Mouse (Mus musculus) neural tube, embryonic 11.5 days (tissue): ENCODE measurements at regions not wholly inside any gene's neighbourhood (a gene's known extent, or its start where the extent isn't known, plus 50 kb on each side); places are given as distances from the start of the nearest gene placed in this dataset.

ENCODE experiments used
- ATAC-seq: fragments of 200-750 bp; cut with Nextera tagmentation; 2 replicates; pipeline ENCODE4 v1.8.0; 2017; ENCODE audit warnings: moderate number of reproducible peaks, mild to moderate bottlenecking, moderate TSS enrichment, moderate library complexity; ENCODE audit not compliant: insufficient read depth, low FRiP score, low TSS enrichment
- DNase-seq: peaks from one replicate; pipeline ENCODE4 v3.0.0-alpha.2; 2015; ENCODE audit warnings: low spot score
- H3K27ac ChIP-seq: fragments of 300-500 bp; sonication (generic); 2 replicates; pipeline ENCODE4 v1.5.1; 2014; ENCODE audit warnings: low read depth, mild to moderate bottlenecking, low read length
- H3K27me3 ChIP-seq: fragments of 300-500 bp; sonication (generic); 2 replicates; pipeline ENCODE4 v1.6.1; 2014; ENCODE audit warnings: mild to moderate bottlenecking, low read length, mixed read lengths; ENCODE audit not compliant: control insufficient read depth, insufficient read depth
- H3K36me3 ChIP-seq: fragments of 300-500 bp; sonication (generic); 2 replicates; pipeline ENCODE4 v1.6.1; 2014; ENCODE audit warnings: mild to moderate bottlenecking, low read length, moderate library complexity, mixed read lengths; ENCODE audit not compliant: control insufficient read depth, insufficient read depth
- H3K4me1 ChIP-seq: fragments of 300-500 bp; sonication (generic); 2 replicates; pipeline ENCODE4 v1.6.1; 2014; ENCODE audit warnings: low read length, mixed read lengths; ENCODE audit not compliant: control insufficient read depth, insufficient read depth
- H3K4me2 ChIP-seq: fragments of 300-500 bp; sonication (generic); 2 replicates; pipeline ENCODE4 v1.6.1; 2014; ENCODE audit warnings: low read depth, mild to moderate bottlenecking, moderate library complexity
- H3K4me3 ChIP-seq: fragments of 300-500 bp; sonication (generic); 2 replicates; pipeline ENCODE4 v1.5.1; 2014; ENCODE audit warnings: low read depth, low read length
- H3K9ac ChIP-seq: fragments of 300-500 bp; sonication (generic); 2 replicates; pipeline ENCODE4 v1.6.1; 2014; ENCODE audit warnings: mild to moderate bottlenecking, low read length
- H3K9me3 ChIP-seq: fragments of 300-500 bp; sonication (generic); 2 replicates; pipeline ENCODE4 v1.6.1; 2016; ENCODE audit warnings: low read length; ENCODE audit not compliant: control insufficient read depth
- WGBS: fragments of 180-500 bp; shearing (Covaris S2); extraction: QIAGEN DNeasy Blood & Tissue Kit; methylation state at CpG from one replicate; pipeline ENCODE4 v1.1.7; 2014; 5-methylcytosine and 5-hydroxymethylcytosine counted together

- no peaks in the 10 kb centered on the region for H3K27me3 ChIP-seq
- DNase-seq (no peak), ATAC-seq (no peak)
- 60% methylated on average over 3 of the region's 3 CpGs for WGBS
- no peaks in the 10 kb centered on the region for H3K9me3 ChIP-seq
- no peaks in the 10 kb centered on the region for H3K4me1 ChIP-seq
- no peak overlapping the region for H3K9ac ChIP-seq
- H3K4me3 ChIP-seq: no peak overlapping the region
- H3K36me3 ChIP-seq: no peaks in the 10 kb centered on the region
- H3K4me2 ChIP-seq: no peak overlapping the region
- no peak overlapping the region for H3K27ac ChIP-seq
Measured at GRCm38 (mm10) chr3:101749841-101750240, 98.9 kb downstream of the Mab21l3 start.

DNA sequence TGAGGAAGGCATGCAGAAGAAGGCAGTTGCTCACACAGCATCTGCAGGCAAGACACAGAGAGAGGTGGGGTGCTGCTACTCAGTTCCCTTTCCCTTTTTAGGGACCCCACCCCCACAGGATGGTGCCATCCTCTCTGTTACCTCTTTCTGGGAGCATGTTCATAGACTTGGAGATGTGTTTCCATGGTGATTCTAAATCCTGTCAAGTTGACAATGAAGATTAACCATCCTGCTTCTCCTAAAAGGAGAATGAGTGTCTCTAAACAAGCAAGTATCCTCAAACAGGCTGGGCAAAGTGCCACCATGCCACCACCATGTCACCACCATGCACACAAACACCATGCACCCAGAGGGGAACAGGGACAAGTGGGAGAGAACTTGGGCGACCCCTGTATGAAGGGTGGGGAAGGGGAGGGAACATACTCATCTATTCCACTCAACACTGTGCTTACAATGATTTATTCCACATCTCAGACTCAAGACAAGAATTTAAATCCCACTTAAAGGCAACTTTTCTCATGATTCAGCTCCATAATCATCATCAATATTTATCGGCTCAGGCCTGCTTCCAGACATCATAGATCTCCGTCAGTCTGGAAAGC lies 99.6 kb downstream of the Mab21l3 start:
- DNase-seq (no peak), ATAC-seq (no peak)
- 83% methylated on average over 3 of the region's 3 CpGs for WGBS
- Histone ChIP-seq H3K4me1 (no peaks in the 10 kb centered on the region), H3K27ac (no peak overlapping the region), H3K9me3 (no peaks in the 10 kb centered on the region), H3K4me3 (no peak overlapping the region), H3K9ac (no peak overlapping the region), H3K27me3 (no peaks in the 10 kb centered on the region), H3K36me3 (no peaks in the 10 kb centered on the region), H3K4me2 (no peak overlapping the region)

DNA sequence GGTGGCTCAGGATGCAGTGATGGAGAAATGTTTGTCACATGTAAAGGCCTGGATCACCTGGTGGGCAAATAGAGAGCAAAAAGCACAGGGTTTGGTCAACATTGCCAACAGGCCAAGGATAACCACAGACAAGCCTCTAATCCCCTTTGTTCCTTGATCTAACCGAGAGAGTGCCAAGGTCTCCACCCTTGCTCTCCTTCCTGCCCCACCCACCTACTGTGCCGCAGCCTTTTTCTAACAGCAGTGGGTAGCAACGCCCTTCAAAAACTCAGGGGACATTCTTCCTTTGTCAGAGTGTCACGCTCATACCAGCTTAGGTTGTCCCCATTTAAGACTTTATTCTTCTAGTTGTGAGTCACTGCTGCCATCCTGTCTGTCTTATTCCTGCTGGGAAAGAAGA lies 100.6 kb downstream of the Mab21l3 start:
- no peak for ATAC-seq
- 54% methylated on average over 4 of the region's 4 CpGs for WGBS
- H3K9ac ChIP-seq: no peak overlapping the region
- no peak overlapping the region for H3K4me3 ChIP-seq
- H3K27ac ChIP-seq: no peak overlapping the region
- no peak overlapping the region for H3K4me2 ChIP-seq
- no peaks in the 10 kb centered on the region for H3K27me3 ChIP-seq
- no peaks in the 10 kb centered on the region for H3K9me3 ChIP-seq
- no peak for DNase-seq
- no peaks in the 10 kb centered on the region for H3K36me3 ChIP-seq
- H3K4me1 ChIP-seq: no peaks in the 10 kb centered on the region

DNA sequence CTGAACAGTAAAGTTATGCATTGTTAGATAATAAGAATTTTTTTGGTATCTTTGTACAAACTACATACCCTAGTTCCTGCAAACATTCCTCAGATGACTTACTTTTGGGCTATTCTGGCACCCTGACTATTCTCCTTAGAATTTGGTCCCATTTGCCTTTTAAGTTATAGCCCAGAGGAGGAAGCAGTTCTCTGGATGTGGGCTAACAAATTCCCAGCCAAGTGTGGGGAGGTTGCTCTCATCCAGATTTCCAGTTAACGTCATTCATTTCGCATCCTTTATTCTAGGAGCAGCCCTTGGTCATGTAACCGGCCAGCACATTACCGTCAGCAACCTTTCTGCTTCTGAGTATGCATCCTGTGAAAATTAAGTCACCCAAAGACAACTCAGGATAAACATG lies 107.9 kb downstream of the Mab21l3 start:
- no peak overlapping the region for H3K27ac ChIP-seq
- H3K9me3 ChIP-seq: no peaks in the 10 kb centered on the region
- ATAC-seq (no peak), DNase-seq (no peak)
- 88% methylated on average over 4 of the region's 4 CpGs for WGBS
- no peak overlapping the region for H3K9ac ChIP-seq
- no peaks in the 10 kb centered on the region for H3K36me3 ChIP-seq
- H3K4me2 ChIP-seq: no peak overlapping the region
- no peaks in the 10 kb centered on the region for H3K4me1 ChIP-seq
- no peak overlapping the region for H3K4me3 ChIP-seq
- H3K27me3 ChIP-seq: no peaks in the 10 kb centered on the region

GRCm38 (mm10) chr3:101737197-101737596 lies 111.6 kb downstream of the Mab21l3 start:
- no peak for ATAC-seq
- no peak for DNase-seq
- H3K4me2 ChIP-seq: no peak overlapping the region
- H3K27ac ChIP-seq: no peak overlapping the region
- H3K9me3 ChIP-seq: no peaks in the 10 kb centered on the region
- no peak overlapping the region for H3K4me3 ChIP-seq
- H3K9ac ChIP-seq: no peak overlapping the region
- no peaks in the 10 kb centered on the region for H3K36me3 ChIP-seq
- WGBS: 92% methylated on average over 6 of the region's 6 CpGs
- H3K4me1 ChIP-seq: no peaks in the 10 kb centered on the region
- no peaks in the 10 kb centered on the region for H3K27me3 ChIP-seq

GRCm38 (mm10) chr3:101729044-101729443 lies 119.7 kb downstream of the Mab21l3 start:
- H3K4me2 ChIP-seq: no peak overlapping the region
- no peaks in the 10 kb centered on the region for H3K27me3 ChIP-seq
- DNase-seq (no peak), ATAC-seq (no peak)
- WGBS: 87% methylated on average over 3 of the region's 3 CpGs
- H3K27ac ChIP-seq: no peak overlapping the region
- no peaks in the 10 kb centered on the region for H3K36me3 ChIP-seq
- H3K9ac ChIP-seq: no peak overlapping the region
- no peak overlapping the region for H3K4me3 ChIP-seq
- H3K4me1 ChIP-seq: no peaks in the 10 kb centered on the region
- no peaks in the 10 kb centered on the region for H3K9me3 ChIP-seq

DNA sequence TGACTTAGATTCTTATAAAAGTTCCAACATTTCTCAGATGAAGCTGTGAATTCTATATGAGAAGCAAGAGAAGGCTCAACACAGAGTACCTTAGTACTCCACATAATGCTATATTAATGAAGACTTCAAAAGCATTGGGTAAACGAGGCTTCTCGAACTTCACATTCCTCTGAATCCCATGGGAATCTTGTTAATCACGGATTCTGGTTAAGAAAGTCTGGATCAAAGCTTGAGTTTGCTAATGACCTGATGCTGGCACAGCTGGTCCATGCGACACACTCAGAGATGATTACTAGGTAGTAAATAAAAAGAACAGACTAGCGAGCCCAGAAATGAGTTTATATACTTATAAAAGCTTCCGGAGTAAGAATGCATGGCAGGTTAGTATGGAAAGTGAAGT lies 118.4 kb upstream of the Atp1a1 start:
- Histone ChIP-seq H3K9me3 (no peaks in the 10 kb centered on the region), H3K4me1 (no peaks in the 10 kb centered on the region), H3K27me3 (no peaks in the 10 kb centered on the region), H3K4me2 (no peak overlapping the region), H3K4me3 (no peak overlapping the region), H3K36me3 (no peaks in the 10 kb centered on the region), H3K9ac (no peak overlapping the region), H3K27ac (no peak overlapping the region)
- DNase-seq: no peak
- WGBS: 61% methylated on average over 6 of the region's 6 CpGs
- no peak for ATAC-seq

- Histone ChIP-seq H3K4me1 (no peaks in the 10 kb centered on the region), H3K9ac (no peak overlapping the region), H3K27ac (no peak overlapping the region), H3K4me3 (no peak overlapping the region), H3K27me3 (no peaks in the 10 kb centered on the region), H3K36me3 (no peaks in the 10 kb centered on the region), H3K9me3 (no peaks in the 10 kb centered on the region), H3K4me2 (no peak overlapping the region)
- ATAC-seq (no peak), DNase-seq (no peak)
- WGBS: 90% methylated on average over 4 of the region's 4 CpGs
Measured at GRCm38 (mm10) chr3:101722001-101722400, 117.5 kb upstream of the Atp1a1 start.

DNA sequence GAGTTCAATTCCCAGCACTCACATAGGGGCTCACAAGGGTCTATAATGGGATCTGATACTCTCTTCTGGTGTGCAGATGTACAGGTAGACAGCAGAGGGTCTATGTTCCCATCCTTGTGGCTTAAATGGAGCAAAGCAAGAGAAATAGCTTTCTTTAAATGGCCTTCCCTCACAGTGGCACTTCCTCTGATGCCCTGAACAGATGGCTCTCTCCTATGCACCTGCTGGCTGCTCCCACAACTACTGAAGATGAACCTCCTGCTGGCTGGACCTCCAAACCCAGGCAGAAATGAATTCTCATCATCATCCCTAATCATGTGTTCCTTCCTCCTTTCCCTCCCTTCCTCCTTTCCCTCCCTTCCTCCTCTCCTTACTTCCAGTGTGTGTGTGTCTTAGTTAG lies 110.9 kb upstream of the Atp1a1 start:
- Histone ChIP-seq H3K4me3 (no peak overlapping the region), H3K9me3 (no peaks in the 10 kb centered on the region), H3K36me3 (no peaks in the 10 kb centered on the region), H3K4me1 (peaks cover 14% of the 10 kb centered on the region), H3K9ac (no peak overlapping the region), H3K27me3 (no peaks in the 10 kb centered on the region), H3K27ac (no peak overlapping the region), H3K4me2 (no peak overlapping the region)
- no peak for DNase-seq
- no peak for ATAC-seq
